Mouse (Mus musculus) bone marrow, adult 2 months (tissue): Measurements from ENCODE around the gene Mrc2. TPM values are rescaled to one million over a fixed set of nuclear protein-coding genes. Genes with fewer than 3 reads are reported as not detected.
A peak's percentile ranks its signal among the peaks of the same experiment; 100 is the strongest.

ENCODE experiments used
- H3K27ac ChIP-seq: fragments of 200-500 bp; 2 replicates; pipeline ENCODE4 v1.5.1; 2012; ENCODE audit warnings: low read depth, mild to moderate bottlenecking, control low read depth, inconsistent platforms, low read length; ENCODE audit not compliant: control insufficient read depth, poor library complexity, insufficient read depth
- H3K4me1 ChIP-seq: fragments of 200-500 bp; 2 replicates; pipeline ENCODE4 v1.6.1; 2011; ENCODE audit warnings: low read length; ENCODE audit not compliant: control insufficient read depth, insufficient read depth
- H3K4me3 ChIP-seq: fragments of 200-500 bp; replicated peaks from 2 replicates; pipeline ENCODE3; 2011; ENCODE audit warnings: mild to moderate bottlenecking, low read depth, low read length, control low read depth; ENCODE audit not compliant: control insufficient read depth
- CTCF ChIP-seq: fragments of 200-500 bp; IDR thresholded peaks from 2 replicates; pipeline ENCODE4 v1.5.1; 2011; ENCODE audit warnings: low read length, control low read depth; ENCODE audit not compliant: control insufficient read depth, insufficient read depth
- POLR2A ChIP-seq: fragments of 200-500 bp; IDR thresholded peaks from 2 replicates; pipeline ENCODE4 v1.6.1; 2011; ENCODE audit warnings: low read depth, mild to moderate bottlenecking, control low read depth, low read length, borderline replicate concordance; ENCODE audit not compliant: control insufficient read depth
- WGBS: fragments of 180-500 bp; shearing (Covaris S2); methylation state at CpG from one replicate; pipeline ENCODE4 v1.1.7; 2018; 5-methylcytosine and 5-hydroxymethylcytosine counted together
- polyA plus RNA-seq: library from polyadenylated mRNA; stranded (reverse); fragments of >200 nt; gene quantifications from 2 replicates; pipeline ENCODE4 v1.2.4, GENCODE M21; 2011; ENCODE audit warnings: low replicate concordance; ENCODE audit not compliant: missing spikeins, insufficient read depth, insufficient read length

The Mrc2 gene
- polyA plus RNA-seq, 1 experiment, result 3.1 TPM

DNA sequence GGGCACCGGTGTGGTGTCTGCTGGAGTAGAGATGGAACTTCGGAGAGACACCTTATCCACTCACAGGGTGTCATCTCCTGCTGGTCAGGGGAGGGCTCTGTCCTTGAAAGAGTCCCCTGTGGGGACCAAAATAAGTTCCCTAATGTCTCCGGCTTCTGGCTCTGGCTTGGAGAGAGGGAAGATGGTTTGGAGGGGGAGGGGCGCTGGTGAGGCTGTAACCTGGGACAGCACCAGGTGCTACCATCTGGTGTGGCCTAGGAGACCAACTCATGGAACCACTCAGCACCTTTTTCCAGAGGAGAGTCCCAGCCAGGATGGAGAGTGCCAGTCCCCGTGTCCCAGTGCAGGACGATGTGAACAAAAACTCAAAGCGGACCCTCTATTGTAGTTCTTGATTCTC is 58.2 kb downstream of the Mrc2 start:
- H3K4me3 ChIP-seq, result no peak overlapping the region
- 88% methylated on average over 7 of the region's 7 CpGs for whole genome bisulfite sequencing
- TF ChIP-seq POLR2A, result no peak
- TF ChIP-seq CTCF, result no peak
- no peak overlapping the region for H3K27ac ChIP-seq
- no peaks in the 10 kb centered on the region for H3K4me1 ChIP-seq

DNA sequence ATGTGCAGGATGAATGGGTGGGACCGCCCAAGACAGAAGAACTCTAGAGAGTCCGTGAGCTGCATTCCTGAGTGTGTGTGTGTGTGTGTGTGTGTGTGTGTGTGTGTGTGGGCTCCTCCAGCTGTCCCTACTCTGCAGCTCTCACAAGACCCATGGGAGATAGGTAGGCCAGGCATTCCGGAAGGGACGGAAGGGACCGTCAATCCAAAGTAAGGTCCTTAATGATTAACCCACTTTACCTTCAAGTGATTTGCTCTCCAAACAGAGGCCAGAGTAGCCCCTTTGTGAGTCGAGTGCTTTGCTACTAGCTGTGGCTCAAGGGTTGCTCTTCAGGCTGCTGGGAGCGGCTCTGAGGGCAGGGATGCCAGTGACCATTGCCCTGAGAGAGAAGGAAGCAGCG is 59.7 kb downstream of the Mrc2 start:
- no peaks in the 10 kb centered on the region for H3K4me1 ChIP-seq
- H3K27ac ChIP-seq, result no peak overlapping the region
- no peak overlapping the region for H3K4me3 ChIP-seq
- 82% methylated on average over 8 of the region's 8 CpGs for WGBS
- no peak for TF ChIP-seq CTCF
- TF ChIP-seq POLR2A, result no peak

DNA sequence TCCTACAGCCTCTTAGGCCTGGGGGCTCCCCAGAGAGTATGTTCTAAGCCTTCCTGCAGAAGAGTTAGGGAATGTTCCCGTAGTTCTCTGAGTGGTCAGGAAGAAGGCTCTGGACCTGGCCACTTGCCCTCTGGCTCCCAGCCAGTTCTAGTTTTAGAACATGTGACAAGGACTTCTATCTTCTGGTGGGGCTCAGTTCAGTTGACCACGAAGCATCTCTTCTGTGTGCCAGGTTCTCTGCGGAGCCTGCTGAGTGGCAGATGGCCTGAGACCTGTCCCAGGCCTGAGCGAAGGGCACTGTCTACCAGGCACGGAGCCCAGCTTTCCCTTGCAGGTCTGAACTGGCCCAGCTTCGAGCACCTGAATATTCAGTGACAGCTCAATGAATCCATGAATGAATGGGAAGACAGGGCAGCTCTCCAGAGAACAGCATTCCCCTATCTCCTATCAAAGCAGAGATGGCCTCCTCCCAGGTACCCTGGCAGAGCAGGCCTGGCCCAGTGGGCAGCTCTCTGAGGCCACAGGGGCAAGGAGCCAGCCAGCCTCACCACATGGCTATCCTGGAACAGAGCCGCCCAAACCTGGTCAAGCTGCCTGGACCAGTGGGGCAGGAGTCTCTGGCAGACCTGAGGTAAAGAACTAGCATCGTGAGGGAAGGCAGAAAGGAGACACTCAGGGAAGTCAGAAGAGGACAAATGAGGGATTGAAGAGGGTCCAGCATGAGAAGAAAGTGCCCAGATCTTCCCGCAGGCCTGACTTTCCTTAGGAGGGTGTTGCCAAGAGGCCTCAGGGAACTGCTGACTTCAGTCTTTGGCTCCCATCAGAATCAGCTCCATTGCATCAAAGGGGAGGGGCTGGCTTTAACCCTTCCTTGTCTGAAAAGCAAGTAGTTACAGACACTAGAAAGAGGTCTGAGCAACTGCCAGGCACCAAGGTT is 60.8 kb downstream of the Mrc2 start:
- H3K27ac ChIP-seq, result no peak overlapping the region
- H3K4me1 ChIP-seq, result no peaks in the 10 kb centered on the region
- no peak for TF ChIP-seq POLR2A
- no peak for TF ChIP-seq CTCF
- 65% methylated on average over 9 of the region's 9 CpGs for WGBS
- H3K4me3 ChIP-seq, result no peak overlapping the region

DNA sequence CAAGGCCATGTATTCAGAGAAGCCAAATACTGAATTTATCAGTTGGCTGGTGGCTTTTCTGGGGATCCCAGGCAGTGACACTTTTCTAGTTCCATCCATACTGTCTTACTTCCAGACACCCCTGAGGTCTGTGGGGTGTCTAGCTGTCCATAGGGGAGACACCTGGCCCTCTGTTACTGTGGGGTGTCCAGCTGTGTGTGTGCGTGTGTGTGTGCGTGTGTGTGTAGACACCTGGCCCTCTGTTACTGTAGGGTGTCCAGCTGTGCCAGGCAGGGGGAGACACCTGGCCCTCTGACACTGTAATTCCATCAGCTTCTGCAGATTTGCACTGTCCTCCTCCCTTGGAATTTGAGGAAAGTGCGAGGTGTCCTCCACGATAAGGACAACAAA is 61.4 kb downstream of the Mrc2 start:
- WGBS, result 85% methylated on average over 4 of the region's 4 CpGs
- TF ChIP-seq CTCF (no peak), POLR2A (no peak)

DNA sequence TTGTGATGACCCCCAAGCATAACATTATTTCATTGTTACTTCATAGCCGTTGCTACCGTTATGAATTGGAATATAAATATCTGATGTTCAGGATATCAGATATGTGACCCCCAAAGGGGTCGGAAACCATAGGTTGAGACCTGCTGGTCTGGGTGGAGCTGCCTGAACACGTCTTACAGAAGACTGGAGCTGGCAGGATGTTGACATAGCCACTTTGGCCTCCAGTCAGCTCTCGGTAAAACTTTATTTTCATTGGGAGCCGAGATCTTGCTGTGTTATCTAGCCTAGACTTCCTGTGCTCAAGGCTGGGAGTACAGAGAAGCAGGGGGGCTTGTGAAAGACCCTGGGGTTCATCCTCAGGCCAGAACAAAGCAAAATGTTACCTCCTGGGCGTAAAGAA is 63.9 kb downstream of the Mrc2 start:
- no peak for TF ChIP-seq POLR2A
- no peak for TF ChIP-seq CTCF
- Histone ChIP-seq H3K4me1 (no peaks in the 10 kb centered on the region), H3K27ac (no peak overlapping the region), H3K4me3 (no peak overlapping the region)
- WGBS, result 53% methylated on average over 7 of the region's 7 CpGs

More for the DNA sequence above, 61.4 kb downstream of the Mrc2 start:
- H3K4me3 ChIP-seq, result no peak overlapping the region
- no peak overlapping the region for H3K27ac ChIP-seq
- H3K4me1 ChIP-seq, result no peaks in the 10 kb centered on the region

DNA sequence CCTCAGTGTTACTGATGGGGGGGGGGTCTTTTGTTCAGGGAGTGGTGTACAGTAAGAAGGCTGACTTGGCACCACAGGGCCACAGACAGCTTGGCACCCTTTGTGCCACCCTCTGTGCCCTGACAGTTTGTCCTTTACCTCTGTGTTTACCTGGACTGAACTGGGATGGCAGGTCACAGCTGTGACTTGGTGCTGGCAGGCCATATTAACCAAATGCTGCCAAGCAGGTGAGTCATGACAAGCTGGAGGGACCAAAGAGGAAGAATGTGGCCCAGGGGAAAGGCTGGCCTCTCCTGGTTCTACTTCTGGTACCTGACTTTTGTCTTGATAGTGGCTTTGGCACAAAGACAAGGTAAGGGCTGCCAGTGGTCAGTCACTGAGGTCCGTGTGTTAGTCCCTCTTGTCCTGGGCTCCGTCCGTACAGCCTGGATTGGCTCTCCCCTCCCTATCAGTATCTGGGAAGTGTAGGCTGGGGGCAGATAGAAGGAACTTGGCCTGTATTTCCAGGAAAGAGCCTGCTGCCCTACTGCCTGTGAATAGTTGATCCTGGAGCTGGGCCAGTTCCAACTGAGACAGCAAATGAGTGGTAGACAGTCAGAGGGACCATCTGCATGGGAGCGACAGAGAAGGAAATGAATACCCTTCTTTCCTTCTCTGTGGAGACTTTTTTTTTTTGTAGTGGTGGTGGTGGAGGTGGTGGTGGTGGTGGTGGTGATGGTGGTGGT is 69.8 kb downstream of the Mrc2 start:
- no peak overlapping the region for H3K4me3 ChIP-seq
- 83% methylated on average over 4 of the region's 4 CpGs for WGBS
- H3K27ac ChIP-seq, result no peak overlapping the region
- H3K4me1 ChIP-seq, result peaks cover 5% of the 10 kb centered on the region
- no peak for TF ChIP-seq POLR2A
- no peak for TF ChIP-seq CTCF

DNA sequence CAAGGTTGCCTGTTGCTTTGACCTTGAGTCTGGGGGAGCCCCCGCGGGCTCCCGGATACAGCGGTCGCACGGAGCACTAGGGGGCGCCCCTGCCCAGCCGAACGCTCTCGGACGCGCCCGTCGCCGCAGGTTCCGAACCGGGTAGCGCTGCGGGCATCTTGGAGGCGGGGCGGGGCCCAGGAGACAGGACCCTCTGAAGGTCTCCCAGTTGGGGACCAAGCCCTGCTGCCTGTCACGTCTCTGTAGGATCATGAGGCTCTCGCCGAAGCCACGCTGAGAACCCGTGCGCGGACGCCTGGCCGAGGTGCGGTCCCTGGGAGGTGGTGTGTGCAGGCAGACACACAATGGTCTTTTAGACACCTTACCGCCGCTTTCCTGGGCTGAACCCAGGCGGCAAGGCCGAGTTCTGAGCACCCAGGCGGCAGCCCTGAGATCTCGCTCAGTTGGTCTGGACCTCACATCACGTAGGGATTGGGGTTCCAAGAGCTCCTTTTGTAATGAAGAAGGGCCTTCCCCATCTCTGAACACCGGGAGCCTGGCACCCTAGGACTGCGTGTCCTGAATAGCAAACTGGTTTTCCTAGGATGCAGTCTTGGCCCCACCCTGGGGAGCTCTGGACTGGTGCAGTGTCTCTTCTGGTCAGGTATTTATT is 70.6 kb downstream of the Mrc2 start:
- peak overlapping the region; percentile 30 for H3K4me3 ChIP-seq
- TF ChIP-seq CTCF (peak; percentile 38; the same call in 1 of the 2 replicates), POLR2A (no peak)
- no peak overlapping the region for H3K27ac ChIP-seq
- peaks cover 5% of the 10 kb centered on the region for H3K4me1 ChIP-seq
- 5% methylated on average over 40 of the region's 40 CpGs for WGBS
